Mouse (Mus musculus): ENCODE measurements at regions not wholly inside any gene's neighbourhood (a gene's known extent, or its start where the extent isn't known, plus 50 kb on each side); places are given as distances from the start of the nearest gene placed in this dataset.

GRCm38 (mm10) chr14:72113377-72113993 lies 378.2 kb downstream of the Gm9195 start:
- no peak for DNase-seq (ENCODE audit: low read depth)

- no peak for DNase-seq (ENCODE audit: low read depth)
Observed at GRCm38 (mm10) chr14:72110689-72111088, 380.9 kb downstream of the Gm9195 start.

- no peak for DNase-seq (ENCODE audit: low read depth)
Observed at GRCm38 (mm10) chr14:72091579-72091978, 400.1 kb downstream of the Gm9195 start.

GRCm38 (mm10) chr14:72081473-72081872 lies 410.2 kb downstream of the Gm9195 start:
- no peak for DNase-seq (ENCODE audit: low read depth)

- DNase-seq (ENCODE audit: low read depth): no peak
Observed at GRCm38 (mm10) chr14:72064111-72064812, 427.4 kb downstream of the Gm9195 start.

GRCm38 (mm10) chr14:72042881-72043236 lies 448.8 kb downstream of the Gm9195 start:
- DNase-seq (ENCODE audit: low read depth): no peak

GRCm38 (mm10) chr14:72042112-72042880 lies 449.3 kb downstream of the Gm9195 start:
- no peak for DNase-seq (ENCODE audit: low read depth)

- DNase-seq (ENCODE audit: low read depth): no peak
Observed at GRCm38 (mm10) chr14:72030396-72030795, 461.2 kb downstream of the Gm9195 start.

GRCm38 (mm10) chr14:72027362-72028020 lies 464.1 kb downstream of the Gm9195 start:
- no peak for DNase-seq (ENCODE audit: low read depth)

- no peak for DNase-seq (ENCODE audit: low read depth)
Observed at GRCm38 (mm10) chr14:72004371-72004770, 487.3 kb downstream of the Gm9195 start.

- DNase-seq (ENCODE audit: low read depth): no peak
Observed at GRCm38 (mm10) chr14:72002205-72003138, 489.2 kb downstream of the Gm9195 start.

- no peak for DNase-seq (ENCODE audit: low read depth)
Observed at GRCm38 (mm10) chr14:71973016-71973415, 518.6 kb downstream of the Gm9195 start.

- DNase-seq (ENCODE audit: low read depth): no peak
Observed at GRCm38 (mm10) chr14:71972521-71972920, 519.1 kb downstream of the Gm9195 start.

GRCm38 (mm10) chr14:71967646-71968045 lies 524.0 kb downstream of the Gm9195 start:
- DNase-seq (ENCODE audit: low read depth): no peak

- DNase-seq (ENCODE audit: low read depth): no peak
Observed at GRCm38 (mm10) chr14:71963389-71964169, 528.1 kb downstream of the Gm9195 start.

- no peak for DNase-seq (ENCODE audit: low read depth)
Observed at GRCm38 (mm10) chr14:71948701-71949100, 542.9 kb downstream of the Gm9195 start.

- DNase-seq (ENCODE audit: low read depth): no peak
Observed at GRCm38 (mm10) chr14:71937157-71937485, 554.5 kb downstream of the Gm9195 start.

- no peak for DNase-seq (ENCODE audit: low read depth)
Observed at GRCm38 (mm10) chr14:71936373-71937156, 555.1 kb downstream of the Gm9195 start.

- DNase-seq (ENCODE audit: low read depth): no peak
Observed at GRCm38 (mm10) chr14:71915964-71916363, 575.7 kb downstream of the Gm9195 start.

GRCm38 (mm10) chr14:71910936-71911335 lies 580.7 kb downstream of the Gm9195 start:
- no peak for DNase-seq (ENCODE audit: low read depth)

Measured in fibroblast of lung, adult 2 months (primary cell).